Mouse (Mus musculus): ENCODE measurements at regions not wholly inside any gene's neighbourhood (a gene's known extent, or its start where the extent isn't known, plus 50 kb on each side); places are given as distances from the start of the nearest gene placed in this dataset.

- TF ChIP-seq GATA1 (IDR thresholded peaks at IDR 0.05; ENCODE audit: borderline replicate concordance, low read length) (no peak), FLI1 (IDR thresholded peaks at IDR 0.05; ENCODE audit: low read length) (no peak)
Measured at GRCm38 (mm10) chr5:85772660-85773059, 292.7 kb downstream of the Cenpc1 start.

All from megakaryocyte, embryonic 14.5 days (primary cell).